Mouse (Mus musculus): ENCODE data around the gene Dnajc11. TPM values are rescaled to one million over a fixed set of nuclear protein-coding genes. Genes with fewer than 3 reads are reported as not detected.

Dnajc11 gene
- polyA plus RNA-seq, 1 experiment from 2014 or later: 73.8 TPM

DNA sequence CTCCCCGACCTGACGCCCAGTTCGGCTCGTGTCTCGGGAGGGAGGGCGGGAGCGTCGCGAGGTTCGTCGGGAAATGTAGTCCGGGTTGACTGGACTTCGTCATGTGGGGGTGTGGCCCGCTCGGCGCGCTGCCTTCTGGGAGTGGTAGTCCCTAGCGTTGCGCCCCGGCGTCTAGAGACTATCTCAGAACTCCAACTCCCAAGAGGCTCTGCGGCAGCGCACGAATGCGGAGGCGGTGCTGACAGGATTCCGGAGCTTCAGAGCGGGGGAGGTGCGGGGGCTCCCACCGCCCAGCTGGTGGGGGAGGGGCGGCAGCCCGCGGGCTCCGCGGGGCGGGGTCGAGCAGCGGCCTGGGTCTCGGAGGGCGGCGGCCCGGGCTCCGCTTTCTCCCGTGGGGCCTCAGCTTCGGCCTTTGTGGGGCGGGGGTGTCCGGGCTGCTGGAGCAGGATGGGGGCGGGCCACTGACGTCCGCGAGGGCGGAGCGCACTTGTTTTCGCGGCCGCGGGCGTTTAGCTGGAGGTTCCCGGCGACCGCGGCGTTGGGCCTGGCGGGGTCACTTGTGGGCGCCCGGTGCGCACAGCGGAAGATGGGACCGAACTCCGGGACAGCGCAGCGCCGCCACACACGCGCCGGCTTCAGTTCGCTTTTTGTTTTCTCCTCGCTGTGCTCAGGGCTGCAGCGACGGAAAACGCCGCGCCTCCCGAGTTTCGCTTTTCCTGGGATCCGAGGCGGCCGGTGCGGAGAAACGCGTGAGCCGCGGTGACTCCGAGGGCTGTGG lies 62.9 kb downstream of the Dnajc11 start, which contains the start of gene Phf13:
Gene Phf13 (minus strand): TSS at position 86 of the 778 bp plus-strand sequence.
- WGBS: under 1% methylated on average over 89 of the region's 94 CpGs
- peak within 1 kb of the TSS; percentile 100 for H3K4me3 ChIP-seq (ENCODE audit: low read depth, low read length)
- no peaks in the 10 kb centered on the region for H3K9me3 ChIP-seq (ENCODE audit: control insufficient read depth, low read length)
- H3K27me3 ChIP-seq (ENCODE audit: control insufficient read depth, insufficient read depth, low read length): no peaks in the 10 kb centered on the region
- H3K36me3 ChIP-seq (ENCODE audit: control insufficient read depth, insufficient read depth, low read length): 0 out of 2 replicates have a peak, but pooled peaks cover under 1% of the 10 kb centered on the region
- H3K27ac ChIP-seq (ENCODE audit: low read depth, low read length): peak within 1 kb of the TSS; percentile 78
- H3K9ac ChIP-seq (ENCODE audit: low read depth, low read length): peak within 1 kb of the TSS; percentile 93
- H3K4me1 ChIP-seq (replicated peaks; ENCODE audit: control insufficient read depth, insufficient read depth, low read length): 0 out of 2 replicates have a peak, but pooled peaks cover 3% of the 10 kb centered on the region
- DNase-seq (ENCODE audit: low spot score) (peak; percentile 100), ATAC-seq (ENCODE audit: low FRiP score) (peak; percentile 97)
- peak within 1 kb of the TSS; percentile 88 for H3K4me2 ChIP-seq (replicated peaks; ENCODE audit: low read depth, low read length)

DNA sequence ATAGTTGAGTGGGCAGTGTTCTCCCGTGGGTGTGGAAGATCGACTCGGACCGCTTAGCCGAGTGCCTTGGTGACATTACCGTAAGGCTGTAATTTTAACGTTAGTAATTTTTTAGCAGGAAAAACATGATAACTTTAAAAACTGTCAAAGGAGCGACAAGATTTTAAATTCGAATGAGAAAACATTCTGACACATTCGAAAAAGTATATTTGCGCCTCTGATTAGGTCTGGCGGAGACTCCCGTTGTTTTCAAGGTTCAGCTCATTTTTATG lies 63.4 kb downstream of the Dnajc11 start:
- WGBS: 7% methylated on average over 13 of the region's 13 CpGs
- H3K9ac ChIP-seq (ENCODE audit: low read depth, low read length): peak overlapping the region; percentile 75
- H3K4me2 ChIP-seq (replicated peaks; ENCODE audit: low read depth, low read length): peak overlapping the region; percentile 69
- H3K4me1 ChIP-seq (replicated peaks; ENCODE audit: control insufficient read depth, insufficient read depth, low read length): 0 out of 2 replicates have a peak, but pooled peaks cover 3% of the 10 kb centered on the region
- no peaks in the 10 kb centered on the region for H3K9me3 ChIP-seq (ENCODE audit: control insufficient read depth, low read length)
- H3K36me3 ChIP-seq (ENCODE audit: control insufficient read depth, insufficient read depth, low read length): no peaks in the 10 kb centered on the region
- ATAC-seq (ENCODE audit: low FRiP score) (no peak), DNase-seq (ENCODE audit: low spot score) (no peak)
- no peaks in the 10 kb centered on the region for H3K27me3 ChIP-seq (ENCODE audit: control insufficient read depth, insufficient read depth, low read length)
- peak overlapping the region; percentile 100 for H3K4me3 ChIP-seq (ENCODE audit: low read depth, low read length)
- peak overlapping the region; percentile 74 for H3K27ac ChIP-seq (ENCODE audit: low read depth, low read length)

DNA sequence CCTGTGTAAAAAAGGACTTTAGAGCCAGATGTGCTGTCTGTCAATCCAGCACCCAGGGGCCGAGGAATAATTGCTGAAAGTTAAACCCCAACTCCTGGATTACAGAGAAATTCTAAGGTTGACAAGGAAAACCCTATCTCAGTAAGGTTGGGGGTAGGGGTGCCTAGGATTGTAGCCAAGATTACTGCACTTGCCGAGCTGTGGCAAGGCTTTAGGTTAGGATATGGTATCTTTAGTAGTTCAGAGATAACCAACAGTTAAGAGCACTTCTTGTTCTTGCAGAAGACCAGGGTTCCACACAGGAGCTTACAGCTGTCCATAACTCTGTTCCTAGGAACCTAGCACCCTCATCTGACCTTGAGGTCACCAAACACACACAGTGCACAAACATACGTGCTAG lies 64.2 kb downstream of the Dnajc11 start:
- 70% methylated on average over 3 of the region's 3 CpGs for WGBS
- Histone ChIP-seq H3K9ac (ENCODE audit: low read depth, low read length) (no peak overlapping the region), H3K4me3 (ENCODE audit: low read depth, low read length) (peak overlapping the region; percentile 100; the same call in 1 of the 2 replicates), H3K27ac (ENCODE audit: low read depth, low read length) (no peak overlapping the region), H3K4me2 (replicated peaks; ENCODE audit: low read depth, low read length) (no peak overlapping the region), H3K9me3 (ENCODE audit: control insufficient read depth, low read length) (no peaks in the 10 kb centered on the region), H3K27me3 (ENCODE audit: control insufficient read depth, insufficient read depth, low read length) (no peaks in the 10 kb centered on the region), H3K4me1 (replicated peaks; ENCODE audit: control insufficient read depth, insufficient read depth, low read length) (0 out of 2 replicates have a peak, but pooled peaks cover 3% of the 10 kb centered on the region), H3K36me3 (ENCODE audit: control insufficient read depth, insufficient read depth, low read length) (no peaks in the 10 kb centered on the region)
- DNase-seq (ENCODE audit: low spot score) (no peak), ATAC-seq (ENCODE audit: low FRiP score) (no peak)

DNA sequence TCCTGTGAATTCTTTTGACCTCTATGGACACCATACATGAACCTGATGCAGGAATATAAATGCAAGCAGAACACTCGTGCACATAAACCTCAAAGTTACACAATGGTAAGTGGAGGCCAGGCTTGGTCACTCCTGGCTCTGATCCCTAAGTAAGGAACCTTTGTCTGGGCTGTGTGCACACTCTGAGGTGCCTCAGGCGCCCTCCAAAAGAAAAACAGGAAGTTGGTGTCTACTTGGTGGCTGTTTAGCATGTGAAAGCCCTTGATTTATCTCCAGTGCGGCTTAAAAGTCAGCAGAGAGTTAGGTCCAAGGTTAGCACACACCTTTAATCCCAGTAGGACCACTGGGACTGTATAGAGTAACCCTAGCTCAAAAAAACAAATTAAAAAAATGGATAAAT lies 66.0 kb downstream of the Dnajc11 start:
- Histone ChIP-seq H3K4me3 (ENCODE audit: low read depth, low read length) (no peak overlapping the region), H3K36me3 (ENCODE audit: control insufficient read depth, insufficient read depth, low read length) (no peaks in the 10 kb centered on the region), H3K4me1 (replicated peaks; ENCODE audit: control insufficient read depth, insufficient read depth, low read length) (no peaks in the 10 kb centered on the region), H3K9me3 (ENCODE audit: control insufficient read depth, low read length) (no peaks in the 10 kb centered on the region), H3K27me3 (ENCODE audit: control insufficient read depth, insufficient read depth, low read length) (no peaks in the 10 kb centered on the region), H3K27ac (ENCODE audit: low read depth, low read length) (no peak overlapping the region), H3K9ac (ENCODE audit: low read depth, low read length) (no peak overlapping the region), H3K4me2 (replicated peaks; ENCODE audit: low read depth, low read length) (no peak overlapping the region)
- no peak for DNase-seq (ENCODE audit: low spot score)
- ATAC-seq (ENCODE audit: low FRiP score): no peak
- WGBS: 62% methylated on average over 3 of the region's 3 CpGs

DNA sequence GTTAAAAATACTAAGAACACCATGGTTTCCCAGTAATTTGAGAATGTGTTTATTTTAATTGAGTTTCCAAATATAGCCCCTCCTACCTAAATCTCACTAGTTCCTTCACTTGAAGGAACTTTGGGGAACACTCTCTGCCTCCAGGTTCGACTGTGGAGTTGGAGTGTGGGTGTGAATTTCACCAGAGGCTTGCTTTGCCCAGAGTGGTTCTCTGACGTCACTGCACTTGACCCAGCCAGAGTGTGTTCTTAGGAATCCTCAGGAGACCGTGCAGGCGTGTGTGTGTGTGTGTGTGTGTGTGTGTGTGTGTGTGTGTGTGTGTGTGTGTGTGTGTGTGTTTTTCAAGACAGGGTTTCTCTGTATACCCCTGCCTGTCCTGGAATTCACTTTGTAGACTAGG lies 67.4 kb downstream of the Dnajc11 start:
- Histone ChIP-seq H3K4me1 (replicated peaks; ENCODE audit: control insufficient read depth, insufficient read depth, low read length) (no peaks in the 10 kb centered on the region), H3K27ac (ENCODE audit: low read depth, low read length) (no peak overlapping the region), H3K9me3 (ENCODE audit: control insufficient read depth, low read length) (no peaks in the 10 kb centered on the region), H3K9ac (ENCODE audit: low read depth, low read length) (no peak overlapping the region), H3K36me3 (ENCODE audit: control insufficient read depth, insufficient read depth, low read length) (no peaks in the 10 kb centered on the region), H3K4me3 (ENCODE audit: low read depth, low read length) (no peak overlapping the region), H3K27me3 (ENCODE audit: control insufficient read depth, insufficient read depth, low read length) (no peaks in the 10 kb centered on the region), H3K4me2 (replicated peaks; ENCODE audit: low read depth, low read length) (no peak overlapping the region)
- ATAC-seq (ENCODE audit: low FRiP score): no peak
- WGBS: 58% methylated on average over 4 of the region's 4 CpGs
- DNase-seq (ENCODE audit: low spot score): no peak

DNA sequence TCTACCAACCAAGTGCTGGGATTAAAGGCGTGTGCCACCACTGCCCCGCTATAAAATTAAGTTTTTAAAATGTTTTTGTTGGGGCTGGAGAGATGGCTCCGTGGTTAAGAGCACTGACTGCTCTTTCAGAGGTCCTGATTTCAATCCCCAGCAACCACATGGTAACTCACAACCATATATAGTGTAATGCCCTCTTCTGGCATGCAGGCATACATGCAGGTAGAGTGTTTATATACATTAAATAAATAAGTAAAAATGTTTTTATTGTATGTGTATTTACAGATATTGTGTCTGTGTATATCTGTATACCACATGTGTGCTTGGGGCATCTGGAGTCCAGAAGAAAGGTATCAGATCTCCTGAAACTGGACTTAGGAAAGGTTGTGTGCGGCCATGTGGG lies 67.8 kb downstream of the Dnajc11 start:
- H3K9ac ChIP-seq (ENCODE audit: low read depth, low read length): no peak overlapping the region
- H3K4me2 ChIP-seq (replicated peaks; ENCODE audit: low read depth, low read length): no peak overlapping the region
- no peak for DNase-seq (ENCODE audit: low spot score)
- H3K36me3 ChIP-seq (ENCODE audit: control insufficient read depth, insufficient read depth, low read length): no peaks in the 10 kb centered on the region
- no peak overlapping the region for H3K27ac ChIP-seq (ENCODE audit: low read depth, low read length)
- no peak for ATAC-seq (ENCODE audit: low FRiP score)
- no peaks in the 10 kb centered on the region for H3K4me1 ChIP-seq (replicated peaks; ENCODE audit: control insufficient read depth, insufficient read depth, low read length)
- no peaks in the 10 kb centered on the region for H3K9me3 ChIP-seq (ENCODE audit: control insufficient read depth, low read length)
- WGBS: 74% methylated on average over 4 of the region's 4 CpGs
- H3K4me3 ChIP-seq (ENCODE audit: low read depth, low read length): no peak overlapping the region
- no peaks in the 10 kb centered on the region for H3K27me3 ChIP-seq (ENCODE audit: control insufficient read depth, insufficient read depth, low read length)

DNA sequence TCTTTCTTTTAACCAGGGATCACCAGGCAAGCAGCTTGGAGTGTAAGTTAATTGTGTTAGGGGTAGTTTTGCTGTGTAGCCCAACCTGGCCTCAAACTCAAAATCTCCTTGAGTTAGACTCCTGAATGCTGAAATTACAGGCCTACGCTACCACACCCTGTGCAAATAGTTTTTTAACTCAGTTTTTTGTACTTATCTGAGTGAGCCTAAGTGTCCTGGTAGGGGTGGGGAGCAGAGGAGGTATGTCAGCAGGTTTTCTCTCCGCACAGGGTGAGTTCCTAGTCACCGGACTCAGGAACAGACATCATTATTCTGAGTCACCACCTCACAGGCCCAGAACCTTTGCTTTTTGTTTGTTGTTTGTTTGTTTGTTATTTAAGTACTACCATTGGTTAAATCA lies 68.6 kb downstream of the Dnajc11 start:
- H3K9me3 ChIP-seq (ENCODE audit: control insufficient read depth, low read length): no peaks in the 10 kb centered on the region
- ATAC-seq (ENCODE audit: low FRiP score) (no peak), DNase-seq (ENCODE audit: low spot score) (no peak)
- H3K27ac ChIP-seq (ENCODE audit: low read depth, low read length): no peak overlapping the region
- H3K9ac ChIP-seq (ENCODE audit: low read depth, low read length): no peak overlapping the region
- H3K36me3 ChIP-seq (ENCODE audit: control insufficient read depth, insufficient read depth, low read length): no peaks in the 10 kb centered on the region
- H3K4me2 ChIP-seq (replicated peaks; ENCODE audit: low read depth, low read length): no peak overlapping the region
- H3K27me3 ChIP-seq (ENCODE audit: control insufficient read depth, insufficient read depth, low read length): no peaks in the 10 kb centered on the region; the same call in 1 of the 2 replicates
- no peak overlapping the region for H3K4me3 ChIP-seq (ENCODE audit: low read depth, low read length)
- whole genome bisulfite sequencing: 92% methylated on average over 3 of the region's 3 CpGs
- H3K4me1 ChIP-seq (replicated peaks; ENCODE audit: control insufficient read depth, insufficient read depth, low read length): no peaks in the 10 kb centered on the region

DNA sequence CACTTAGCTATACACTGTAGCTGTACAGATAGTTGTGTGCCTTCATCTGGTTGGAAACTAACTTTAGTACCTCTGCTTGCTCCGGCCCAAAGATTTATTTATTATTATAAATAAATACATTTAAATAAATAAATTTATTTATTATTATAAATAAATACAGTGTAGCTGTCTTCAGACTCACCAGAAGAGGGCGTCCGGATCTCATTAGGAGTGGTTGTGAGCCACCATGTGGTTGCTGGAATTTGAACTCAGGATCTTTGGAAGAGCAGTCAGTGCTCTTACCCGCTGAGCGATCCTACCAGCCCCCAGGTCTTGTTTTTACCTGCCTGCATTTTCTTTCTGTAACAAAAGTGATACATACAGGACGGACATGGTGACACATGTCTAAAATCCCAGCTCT lies 72.6 kb downstream of the Dnajc11 start:
- no peak for DNase-seq (ENCODE audit: low spot score)

DNA sequence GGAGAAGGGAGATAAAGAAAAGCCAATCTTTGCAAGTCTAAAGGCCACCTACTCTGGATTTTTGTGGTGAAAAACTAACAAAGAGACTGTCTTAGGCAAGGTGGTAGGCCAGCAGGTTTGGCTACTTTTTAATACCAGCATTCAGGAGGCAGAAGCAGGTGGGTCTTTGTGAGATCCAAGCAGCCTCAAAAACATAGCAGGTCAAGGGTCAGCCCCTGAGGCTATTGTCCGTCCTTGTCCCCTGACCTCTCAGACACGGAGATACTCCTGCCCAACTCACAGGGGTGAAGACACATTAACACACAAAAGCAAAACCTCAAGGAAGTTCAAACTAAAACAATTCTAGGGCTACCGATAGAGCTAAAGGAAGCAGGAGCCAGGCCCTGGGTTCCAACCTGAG lies 73.3 kb downstream of the Dnajc11 start:
- Histone ChIP-seq H3K9ac (ENCODE audit: low read depth, low read length) (no peak overlapping the region), H3K36me3 (ENCODE audit: control insufficient read depth, insufficient read depth, low read length) (no peaks in the 10 kb centered on the region), H3K4me3 (ENCODE audit: low read depth, low read length) (no peak overlapping the region), H3K9me3 (ENCODE audit: control insufficient read depth, low read length) (no peaks in the 10 kb centered on the region), H3K27me3 (ENCODE audit: control insufficient read depth, insufficient read depth, low read length) (peaks cover 21% of the 10 kb centered on the region), H3K4me1 (replicated peaks; ENCODE audit: control insufficient read depth, insufficient read depth, low read length) (peaks cover 9% of the 10 kb centered on the region), H3K4me2 (replicated peaks; ENCODE audit: low read depth, low read length) (no peak overlapping the region), H3K27ac (ENCODE audit: low read depth, low read length) (no peak overlapping the region)
- no peak for ATAC-seq (ENCODE audit: low FRiP score)
- no peak for DNase-seq (ENCODE audit: low spot score)
- WGBS: 18% methylated on average over 3 of the region's 3 CpGs

More for the DNA sequence above, 72.6 kb downstream of the Dnajc11 start:
- no peak overlapping the region for H3K4me2 ChIP-seq (replicated peaks; ENCODE audit: low read depth, low read length)
- H3K9ac ChIP-seq (ENCODE audit: low read depth, low read length): no peak overlapping the region
- H3K36me3 ChIP-seq (ENCODE audit: control insufficient read depth, insufficient read depth, low read length): no peaks in the 10 kb centered on the region
- no peak for ATAC-seq (ENCODE audit: low FRiP score)
- peaks cover 20% of the 10 kb centered on the region for H3K27me3 ChIP-seq (ENCODE audit: control insufficient read depth, insufficient read depth, low read length)
- peaks cover 9% of the 10 kb centered on the region for H3K4me1 ChIP-seq (replicated peaks; ENCODE audit: control insufficient read depth, insufficient read depth, low read length)
- H3K4me3 ChIP-seq (ENCODE audit: low read depth, low read length): no peak overlapping the region
- 82% methylated on average over 6 of the region's 6 CpGs for WGBS
- H3K9me3 ChIP-seq (ENCODE audit: control insufficient read depth, low read length): no peaks in the 10 kb centered on the region
- H3K27ac ChIP-seq (ENCODE audit: low read depth, low read length): no peak overlapping the region
